Mouse (Mus musculus) limb, embryonic 14.5 days (tissue): Measurements from ENCODE around the gene Kif19a. TPM values are rescaled to one million over a fixed set of nuclear protein-coding genes. Genes with fewer than 3 reads are reported as not detected.

ENCODE experiments used
- ATAC-seq: fragments of 200-750 bp; cut with Nextera tagmentation; 2 replicates; pipeline ENCODE4 v1.8.0; 2017; ENCODE audit warnings: low read depth, moderate number of reproducible peaks, moderate TSS enrichment; ENCODE audit not compliant: low FRiP score
- DNase-seq: peaks from one replicate; pipeline ENCODE4 v3.0.0-alpha.2; 2015; ENCODE audit warnings: low spot score
- H3K27ac ChIP-seq: fragments of 300-500 bp; sonication (generic); replicated peaks from 2 replicates; pipeline ENCODE4 v1.5.1; 2014; ENCODE audit warnings: low read depth, mild to moderate bottlenecking, low read length, moderate library complexity, mixed read lengths
- H3K27me3 ChIP-seq: fragments of 300-500 bp; sonication (generic); 2 replicates; pipeline ENCODE4 v1.6.1; 2014; ENCODE audit warnings: low read length, mixed read lengths; ENCODE audit not compliant: control insufficient read depth, insufficient read depth
- H3K36me3 ChIP-seq: fragments of 300-500 bp; sonication (generic); 2 replicates; pipeline ENCODE4 v1.6.1; 2014; ENCODE audit warnings: mild to moderate bottlenecking, low read length, moderate library complexity, mixed read lengths; ENCODE audit not compliant: control insufficient read depth, insufficient read depth
- H3K4me1 ChIP-seq: fragments of 300-500 bp; sonication (generic); 2 replicates; pipeline ENCODE4 v1.6.1; 2014; ENCODE audit warnings: antibody characterized with exemption, low read length, mixed read lengths; ENCODE audit not compliant: control insufficient read depth, insufficient read depth
- H3K4me2 ChIP-seq: fragments of 300-500 bp; sonication (generic); replicated peaks from 2 replicates; pipeline ENCODE4 v1.6.1; 2014; ENCODE audit warnings: low read depth, mild to moderate bottlenecking, low read length, moderate library complexity; ENCODE audit not compliant: severe bottlenecking
- H3K4me3 ChIP-seq: fragments of 300-500 bp; sonication (generic); replicated peaks from 2 replicates; pipeline ENCODE4 v1.5.1; 2014; ENCODE audit warnings: low read length
- H3K9ac ChIP-seq: fragments of 300-500 bp; sonication (generic); 2 replicates; pipeline ENCODE4 v1.6.1; 2014; ENCODE audit warnings: mild to moderate bottlenecking, low read depth, low read length, moderate library complexity; ENCODE audit not compliant: severe bottlenecking
- H3K9me3 ChIP-seq: fragments of 300-500 bp; sonication (generic); 2 replicates; pipeline ENCODE4 v1.6.1; 2016; ENCODE audit warnings: low read length; ENCODE audit not compliant: control insufficient read depth
- POLR2A ChIP-seq: fragments of 200-500 bp; IDR thresholded peaks from 2 replicates; pipeline ENCODE4 v1.8.0; 2012; ENCODE audit warnings: inconsistent platforms, mild to moderate bottlenecking, moderate library complexity, borderline replicate concordance; ENCODE audit not compliant: insufficient read depth, insufficient read length; ENCODE audit errors: extremely low read depth
- WGBS: fragments of 180-500 bp; shearing (Covaris S2); extraction: QIAGEN DNeasy Blood & Tissue Kit; methylation state at CpG from one replicate; pipeline ENCODE4 v1.1.7; 2014; 5-methylcytosine and 5-hydroxymethylcytosine counted together
- polyA plus RNA-seq, 2 experiments: library from polyadenylated mRNA; depleted of rRNA in 1 of 2; stranded (reverse) in 1 of 2; unstranded in 1 of 2; fragments of >200 nt; fragmentation: Nextera tagmentation in 1 of 2; extraction: Ambion mirVana in 1 of 2; gene quantifications; 2 replicates each; pipeline versions ENCODE4 v1.2.1 to v1.2.3; 2012 to 2014

Kif19a gene
- polyA plus RNA-seq, 2 experiments: 0.39 to 0.93 TPM

- WGBS: 53% methylated on average over 4 of the region's 4 CpGs
- no peak overlapping the region for H3K4me2 ChIP-seq
- no peaks in the 10 kb centered on the region for H3K27me3 ChIP-seq
- ATAC-seq: no peak
- no peak overlapping the region for H3K4me3 ChIP-seq
- peaks cover 16% of the 10 kb centered on the region for H3K4me1 ChIP-seq
- no peak overlapping the region for H3K9ac ChIP-seq
- no peak for DNase-seq
- H3K9me3 ChIP-seq: no peaks in the 10 kb centered on the region
- no peaks in the 10 kb centered on the region for H3K36me3 ChIP-seq
- no peak overlapping the region for H3K27ac ChIP-seq
- TF ChIP-seq POLR2A: no peak
Measured at GRCm38 (mm10) chr11:114731711-114732110, 33.5 kb upstream of the Kif19a start.

- Histone ChIP-seq H3K4me1 (peaks cover 8% of the 10 kb centered on the region), H3K9ac (no peak overlapping the region), H3K4me3 (no peak overlapping the region), H3K36me3 (no peaks in the 10 kb centered on the region), H3K9me3 (no peaks in the 10 kb centered on the region), H3K27me3 (no peaks in the 10 kb centered on the region), H3K4me2 (no peak overlapping the region), H3K27ac (no peak overlapping the region)
- no peak for TF ChIP-seq POLR2A
- DNase-seq (no peak), ATAC-seq (no peak)
- WGBS: 79% methylated on average over 19 of the region's 22 CpGs
Measured at GRCm38 (mm10) chr11:114732890-114733289, 32.3 kb upstream of the Kif19a start.

- no peak for TF ChIP-seq POLR2A
- ATAC-seq (no peak), DNase-seq (no peak)
- Histone ChIP-seq H3K27me3 (no peaks in the 10 kb centered on the region), H3K36me3 (no peaks in the 10 kb centered on the region), H3K4me1 (no peaks in the 10 kb centered on the region), H3K9ac (no peak overlapping the region), H3K27ac (no peak overlapping the region), H3K4me3 (no peak overlapping the region), H3K9me3 (no peaks in the 10 kb centered on the region), H3K4me2 (no peak overlapping the region)
- 88% methylated on average over 2 of the region's 2 CpGs for WGBS
Measured at GRCm38 (mm10) chr11:114736111-114736510, 29.1 kb upstream of the Kif19a start.

- ATAC-seq (no peak), DNase-seq (peak; percentile 79)
- no peak overlapping the region for H3K9ac ChIP-seq
- H3K4me1 ChIP-seq: no peaks in the 10 kb centered on the region
- no peak overlapping the region for H3K27ac ChIP-seq
- no peaks in the 10 kb centered on the region for H3K27me3 ChIP-seq
- no peak overlapping the region for H3K4me3 ChIP-seq
- no peak for TF ChIP-seq POLR2A
- 40% methylated on average over 11 of the region's 11 CpGs for WGBS
- H3K9me3 ChIP-seq: no peaks in the 10 kb centered on the region
- no peak overlapping the region for H3K4me2 ChIP-seq
- H3K36me3 ChIP-seq: no peaks in the 10 kb centered on the region
Measured at GRCm38 (mm10) chr11:114736913-114737624, 28.1 kb upstream of the Kif19a start.

- Histone ChIP-seq H3K27ac (no peak overlapping the region), H3K4me3 (no peak overlapping the region), H3K36me3 (no peaks in the 10 kb centered on the region), H3K9ac (no peak overlapping the region), H3K27me3 (no peaks in the 10 kb centered on the region), H3K4me2 (no peak overlapping the region), H3K4me1 (no peaks in the 10 kb centered on the region), H3K9me3 (no peaks in the 10 kb centered on the region)
- ATAC-seq: no peak
- no peak for TF ChIP-seq POLR2A
- DNase-seq: no peak
- WGBS: 35% methylated on average over 10 of the region's 10 CpGs
Measured at GRCm38 (mm10) chr11:114740598-114740997, 24.6 kb upstream of the Kif19a start.
